Mouse (Mus musculus) kidney, adult 18-20 months (tissue): ENCODE measurements around the gene Gm28043.
"Not testable (repeated sequence)": the region's sequence is repeated elsewhere in the genome, so short reads cannot be mapped to it uniquely, and the experiment has no call there.

Source experiments
- DNase-seq: peaks from one replicate; pipeline ENCODE4 v3.0.0; 2021

Gm28043 gene

DNA sequence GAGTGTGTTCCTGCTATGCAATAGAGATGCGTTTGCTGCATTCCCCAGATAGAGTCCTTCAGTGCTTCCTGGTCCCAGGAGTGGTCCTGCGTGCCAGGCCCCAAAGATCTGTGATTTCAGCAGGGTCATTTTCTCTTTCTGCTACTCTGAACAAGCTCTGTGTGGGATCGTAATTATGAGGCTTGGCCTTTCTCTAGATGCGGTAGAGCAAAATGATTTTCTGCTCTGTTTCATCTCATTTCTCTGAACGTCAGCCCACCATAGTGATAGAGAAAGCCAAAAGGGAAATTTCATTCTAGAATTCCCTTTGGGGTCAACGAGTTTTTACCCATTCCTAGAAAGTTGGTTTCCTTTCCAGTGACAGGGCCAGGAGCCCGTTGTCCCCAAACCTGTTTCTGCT is 67.6 kb downstream of the Gm28043 start:
- DNase-seq, result no peak

GRCm38 (mm10) chr17:29683127-29683526 is 68.5 kb downstream of the Gm28043 start:
- no peak for DNase-seq

DNA sequence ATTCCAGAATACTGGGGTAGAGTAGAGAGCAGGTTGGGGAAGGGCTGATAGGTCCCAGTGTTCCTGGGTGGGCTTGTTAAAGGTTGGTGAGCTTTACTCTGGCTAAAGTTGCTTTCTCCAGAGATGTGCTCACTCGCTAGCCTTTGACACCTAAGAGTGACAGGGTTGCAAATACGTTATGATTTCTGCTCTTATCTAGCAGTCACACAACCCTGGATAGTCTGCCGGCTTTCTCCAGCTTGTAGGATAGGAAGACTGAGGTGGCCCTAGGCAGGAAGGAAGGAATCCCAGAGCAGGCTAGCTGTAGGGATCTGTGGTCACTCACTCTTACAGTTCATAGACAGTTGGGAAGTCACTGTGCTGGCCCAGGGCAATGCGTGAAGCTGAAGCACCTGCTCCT is 69.6 kb downstream of the Gm28043 start:
- no peak for DNase-seq

GRCm38 (mm10) chr17:29686771-29687170 is 72.1 kb downstream of the Gm28043 start:
- DNase-seq, result no peak

DNA sequence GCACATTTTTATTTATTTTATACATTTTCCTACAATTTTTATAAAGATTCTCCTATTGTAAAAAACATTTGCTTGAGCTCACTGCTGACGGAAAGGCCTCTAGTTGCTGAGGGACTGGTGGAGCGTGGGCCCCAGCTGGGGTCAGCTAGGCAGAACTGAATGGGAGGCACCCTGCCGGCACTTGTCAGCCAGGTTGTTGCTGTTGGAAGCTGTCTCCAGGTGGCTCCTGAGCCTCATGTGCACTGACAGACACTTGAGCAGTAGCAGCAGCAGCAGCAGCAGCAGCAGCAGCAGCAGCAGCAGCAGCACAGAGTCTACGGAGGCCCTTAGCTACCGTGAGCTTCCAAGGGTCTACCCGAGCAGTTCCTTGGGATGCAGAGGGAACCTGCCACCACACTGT is 72.7 kb downstream of the Gm28043 start:
- DNase-seq, result no peak

DNA sequence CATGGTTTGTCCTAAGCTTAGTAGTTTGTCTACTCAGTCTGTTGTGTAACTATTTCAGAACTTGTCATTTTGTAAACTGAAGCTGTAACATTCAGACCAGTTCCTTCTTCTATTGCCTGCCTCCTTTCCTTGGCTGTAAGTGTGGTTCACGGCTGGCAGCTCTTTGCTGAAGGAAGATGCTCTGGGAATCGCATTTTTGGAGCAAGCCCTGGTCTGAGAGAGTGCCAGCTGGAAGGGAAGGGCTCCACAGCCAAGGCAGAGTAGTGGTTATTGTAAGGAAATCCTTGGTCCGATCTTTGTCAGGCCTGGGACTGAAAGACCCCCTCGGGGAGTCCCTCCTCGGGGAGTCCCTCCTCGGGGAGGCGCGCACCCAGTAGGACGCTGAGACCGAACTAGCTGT is 73.9 kb downstream of the Gm28043 start:
- no peak for DNase-seq

GRCm38 (mm10) chr17:29690257-29690656 is 75.6 kb downstream of the Gm28043 start:
- DNase-seq, result no peak

DNA sequence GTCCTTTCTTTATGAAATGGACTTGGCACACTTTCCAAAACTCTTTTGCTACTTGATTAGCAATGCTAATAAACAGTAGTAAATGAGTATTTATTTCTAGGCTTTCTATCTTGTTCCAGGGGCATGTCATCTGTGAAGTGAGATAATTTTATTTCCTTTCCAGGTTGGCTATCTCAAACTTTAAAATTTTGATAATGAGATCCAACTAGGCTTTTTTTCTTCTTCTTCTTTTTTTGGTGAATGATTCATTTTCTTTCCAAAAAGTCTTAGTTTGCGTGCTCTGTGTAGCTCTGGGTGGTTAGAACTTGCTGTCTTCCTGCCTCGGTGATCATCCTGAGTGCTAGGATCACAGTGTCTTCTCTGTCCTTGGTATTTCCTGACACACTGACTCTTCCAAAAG is 78.2 kb downstream of the Gm28043 start:
- no peak for DNase-seq

DNA sequence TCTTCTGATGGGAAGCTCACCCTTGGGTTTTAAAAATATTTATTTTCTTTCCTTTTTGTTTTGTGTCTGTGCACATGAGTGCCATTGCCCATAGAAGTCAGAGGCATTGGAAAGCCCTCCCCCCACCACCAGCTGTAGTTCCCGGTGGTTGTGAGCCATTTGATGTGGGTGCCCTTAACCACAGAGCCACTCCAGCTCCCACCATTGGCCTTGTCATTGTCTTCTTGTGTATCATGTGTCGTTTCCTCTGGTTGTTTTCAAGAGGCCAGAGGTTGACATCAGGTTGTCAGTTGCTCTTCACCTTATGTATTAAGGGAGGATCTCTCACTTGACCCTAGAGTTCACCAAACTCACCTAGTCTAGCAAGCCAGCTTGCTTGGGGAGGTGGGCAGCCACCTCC is 78.9 kb downstream of the Gm28043 start:
- DNase-seq, result no peak

DNA sequence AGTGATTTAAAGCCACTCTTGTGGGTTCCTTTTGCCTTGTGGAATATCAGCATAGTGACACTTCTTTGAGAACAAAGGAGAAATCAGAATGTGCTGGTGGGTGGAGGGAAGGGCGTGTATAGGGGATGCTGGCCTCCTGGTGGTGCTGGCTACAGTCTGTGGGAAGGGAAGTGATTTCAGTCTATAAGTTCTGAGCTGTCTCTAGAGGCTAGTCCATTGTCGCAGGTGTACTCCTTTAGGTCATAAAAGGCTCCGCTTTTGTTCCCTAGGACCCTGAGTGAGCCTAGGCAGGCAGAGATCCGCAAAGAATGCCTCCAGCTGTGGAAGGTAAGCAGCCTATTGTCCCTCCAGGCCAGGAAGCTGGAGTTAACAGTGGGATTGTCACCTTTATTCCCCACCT is 79.8 kb downstream of the Gm28043 start:
- DNase-seq, result no peak

GRCm38 (mm10) chr17:29696940-29697339 is 82.3 kb downstream of the Gm28043 start:
- no peak for DNase-seq

- DNase-seq, result no peak
Observed at GRCm38 (mm10) chr17:29698421-29698820, 83.7 kb downstream of the Gm28043 start.

GRCm38 (mm10) chr17:29700573-29700972 is 85.9 kb downstream of the Gm28043 start:
- no peak for DNase-seq

- no peak for DNase-seq
Observed at GRCm38 (mm10) chr17:29702938-29703710, 88.4 kb downstream of the Gm28043 start.

- peak; percentile 41 for DNase-seq
Observed at GRCm38 (mm10) chr17:29704781-29705180, 90.1 kb downstream of the Gm28043 start.

DNA sequence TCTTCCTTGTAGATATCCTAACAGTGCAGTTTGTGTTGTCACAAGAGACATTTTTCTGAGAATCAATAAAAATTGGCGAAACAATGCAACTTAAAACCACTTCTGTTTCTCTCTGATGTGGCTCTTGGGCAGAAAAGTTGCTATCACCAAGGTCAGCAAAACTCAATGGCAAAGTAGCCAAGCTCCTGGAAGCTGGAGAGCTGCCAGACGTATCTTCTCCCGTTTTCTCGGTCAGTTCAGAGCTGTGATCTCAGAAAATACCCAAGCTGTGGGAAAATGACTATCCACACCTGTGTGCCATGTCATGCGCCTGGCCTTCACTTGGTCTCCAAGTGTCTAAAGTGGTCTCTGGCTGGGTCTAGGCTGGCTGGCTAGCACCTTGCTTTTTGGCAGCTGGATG is 91.2 kb downstream of the Gm28043 start:
- no peak for DNase-seq

GRCm38 (mm10) chr17:29706981-29707545 is 92.4 kb downstream of the Gm28043 start:
- no peak for DNase-seq

DNA sequence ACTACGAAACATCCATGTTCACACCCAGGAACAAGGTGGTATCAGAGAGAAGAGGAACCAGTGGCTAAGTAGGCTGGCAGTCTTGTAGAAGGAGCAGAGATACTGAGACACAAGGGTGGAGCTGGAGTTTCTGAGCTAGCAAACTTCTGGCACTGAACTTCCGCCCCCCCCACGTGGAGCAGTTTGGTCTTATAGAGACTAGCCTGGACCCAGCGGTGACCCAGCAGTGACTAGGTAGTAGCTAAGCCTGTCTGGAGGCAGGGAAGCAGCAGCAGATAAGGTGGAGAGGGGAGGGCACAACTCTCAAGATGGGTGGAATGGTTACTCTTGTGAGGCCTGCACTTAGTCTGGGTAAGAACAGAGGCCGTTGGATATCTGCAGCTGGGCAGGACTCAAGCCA is 94.1 kb downstream of the Gm28043 start:
- DNase-seq, result no peak

DNA sequence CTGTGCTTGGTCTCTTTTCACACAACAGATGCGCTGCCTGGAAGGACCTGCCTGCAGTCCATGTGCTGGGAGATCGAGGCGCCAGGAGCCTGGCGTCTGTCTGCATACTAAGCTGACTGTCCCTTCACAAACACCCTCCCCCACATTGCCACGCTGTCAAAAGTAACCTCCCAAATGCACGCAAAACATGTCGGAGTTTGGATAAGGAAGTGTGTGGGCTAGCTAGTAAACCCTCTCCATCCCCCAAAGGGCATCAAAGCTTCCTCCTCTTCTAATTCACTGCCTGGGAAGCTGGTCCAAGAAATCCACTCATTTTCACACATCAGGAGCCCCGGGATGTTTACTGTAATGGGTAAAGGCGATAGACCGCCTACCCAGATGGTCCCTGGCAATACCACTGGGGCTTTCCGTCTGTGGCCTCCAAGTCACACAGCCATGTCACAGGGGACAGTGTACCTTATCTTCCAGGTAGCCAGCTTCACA is 95.9 kb downstream of the Gm28043 start:
- no peak for DNase-seq

- peak; percentile 81 for DNase-seq
Observed at GRCm38 (mm10) chr17:29711076-29711744, 96.5 kb downstream of the Gm28043 start.

GRCm38 (mm10) chr17:29711745-29712431 is 97.2 kb downstream of the Gm28043 start:
- DNase-seq, result no peak

DNA sequence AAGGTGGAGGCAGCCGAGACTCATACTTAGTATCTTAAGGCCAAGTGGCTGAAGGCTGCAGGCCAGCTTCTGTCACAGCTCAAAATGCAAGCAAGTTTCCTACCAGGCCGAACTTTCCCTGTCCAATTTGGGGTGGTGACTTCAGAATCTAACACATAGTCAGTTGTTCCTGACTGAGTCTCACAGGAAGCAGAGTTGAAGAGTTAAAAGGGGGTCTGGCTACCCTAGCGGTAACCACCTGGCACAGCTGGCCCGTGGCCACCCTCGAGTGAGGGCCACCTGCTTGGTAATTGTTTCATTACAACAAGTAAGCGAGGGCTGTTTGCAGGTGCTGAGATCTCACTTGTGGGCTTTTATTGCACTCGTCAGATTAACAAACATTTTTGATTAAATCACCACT is 97.9 kb downstream of the Gm28043 start:
- DNase-seq, result no peak

DNA sequence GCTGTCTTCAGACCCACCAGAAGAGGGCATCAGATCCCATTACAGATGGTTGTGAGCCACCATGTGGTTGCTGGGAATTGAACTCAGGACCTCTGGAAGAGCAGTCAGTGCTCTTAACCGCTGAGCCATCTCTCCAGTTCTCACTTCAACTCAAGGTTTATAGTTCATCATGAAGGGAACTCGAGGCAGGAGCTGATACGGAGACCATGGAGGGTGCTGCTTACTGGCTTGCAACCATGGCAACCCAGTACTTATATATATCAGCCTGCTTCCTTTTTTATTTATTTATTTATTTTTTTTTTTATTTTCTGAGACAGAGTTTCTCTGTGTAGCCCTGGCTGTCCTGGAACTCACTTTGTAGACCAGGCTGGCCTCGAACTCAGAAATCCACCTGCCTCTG is 99.1 kb downstream of the Gm28043 start:
- not testable (repeated sequence) for DNase-seq
